Mouse (Mus musculus): ENCODE results near the gene Gm28043. TPM values are rescaled to one million over a fixed set of nuclear protein-coding genes. Genes with fewer than 3 reads are reported as not detected.
"Not testable (repeated sequence)": the region's sequence is repeated elsewhere in the genome, so short reads cannot be mapped to it uniquely, and the experiment has no call there.

The Gm28043 gene
- total RNA-seq, 4 experiments from 2014 or later, result 0.35 to 0.87 (median 0.59) TPM

DNA sequence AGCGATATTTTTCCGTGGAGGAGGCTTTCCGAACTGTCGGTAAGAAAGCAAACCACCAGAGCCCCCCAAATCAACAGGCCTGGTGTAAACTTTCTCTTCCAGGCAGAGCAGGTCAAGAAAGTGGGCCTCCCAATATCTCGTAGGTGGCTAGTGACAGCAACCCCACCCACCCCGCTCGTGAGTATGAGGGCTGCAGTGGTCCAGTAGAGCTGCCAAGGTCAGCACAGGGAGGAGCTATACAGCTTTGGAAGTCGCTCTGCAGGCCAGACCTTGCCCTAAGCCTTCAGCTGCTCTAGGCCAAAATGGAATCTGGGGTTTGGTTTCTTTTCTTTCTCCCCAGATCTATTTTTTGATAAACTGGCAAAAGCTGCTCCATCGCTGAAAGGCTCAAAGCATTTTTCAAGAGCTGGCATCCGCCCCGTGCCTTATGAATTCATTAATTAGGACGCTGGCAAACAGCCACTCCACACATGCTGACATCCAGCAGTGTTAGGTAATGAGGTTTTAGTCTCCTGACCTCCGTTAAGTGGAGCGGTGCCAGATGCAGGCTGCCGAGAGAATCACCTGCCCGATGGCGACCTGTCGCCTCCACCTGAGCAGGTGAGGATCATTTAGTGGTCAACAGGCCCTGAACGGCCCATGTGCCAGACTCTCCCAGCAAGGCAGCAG lies 96.5 kb downstream of the Gm28043 start:
- DNase-seq (ENCODE audit: low spot score in 2 of 2), result no peak

DNA sequence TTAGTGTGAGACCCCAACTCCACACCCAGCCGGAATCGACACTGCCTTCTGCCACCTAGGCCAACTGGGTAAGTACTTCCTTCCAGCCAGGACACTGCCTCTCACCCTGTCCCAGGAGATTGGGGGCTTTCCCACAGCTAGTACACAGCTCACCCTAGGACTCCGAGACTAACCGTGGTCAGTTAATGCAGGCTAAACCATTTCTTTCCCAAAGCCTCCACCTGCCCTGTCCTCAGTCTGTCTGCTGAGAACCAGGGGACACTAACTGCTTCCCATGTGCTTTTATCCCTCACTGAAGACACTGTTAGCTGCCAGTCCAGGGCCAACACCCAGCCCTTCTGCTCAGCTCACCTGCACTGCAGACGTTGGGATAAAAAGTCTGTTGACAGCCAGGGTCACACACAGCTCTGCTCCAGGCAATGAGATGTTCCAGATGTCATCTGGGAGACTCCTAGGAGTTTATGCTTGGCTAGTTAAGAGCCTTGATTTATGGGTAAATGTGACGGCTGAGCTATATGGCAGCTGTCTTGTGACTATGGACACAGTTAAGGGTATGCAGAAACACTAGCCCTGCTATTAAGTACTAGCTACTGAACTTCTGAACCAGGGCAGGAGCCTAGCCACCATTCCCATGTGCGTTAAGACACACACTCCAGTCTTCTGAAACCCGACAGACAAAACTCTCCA lies 97.2 kb downstream of the Gm28043 start:
- DNase-seq (ENCODE audit: low spot score in 2 of 2), result no peak

DNA sequence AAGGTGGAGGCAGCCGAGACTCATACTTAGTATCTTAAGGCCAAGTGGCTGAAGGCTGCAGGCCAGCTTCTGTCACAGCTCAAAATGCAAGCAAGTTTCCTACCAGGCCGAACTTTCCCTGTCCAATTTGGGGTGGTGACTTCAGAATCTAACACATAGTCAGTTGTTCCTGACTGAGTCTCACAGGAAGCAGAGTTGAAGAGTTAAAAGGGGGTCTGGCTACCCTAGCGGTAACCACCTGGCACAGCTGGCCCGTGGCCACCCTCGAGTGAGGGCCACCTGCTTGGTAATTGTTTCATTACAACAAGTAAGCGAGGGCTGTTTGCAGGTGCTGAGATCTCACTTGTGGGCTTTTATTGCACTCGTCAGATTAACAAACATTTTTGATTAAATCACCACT lies 97.9 kb downstream of the Gm28043 start:
- no peak for DNase-seq (ENCODE audit: low spot score in 2 of 2)

DNA sequence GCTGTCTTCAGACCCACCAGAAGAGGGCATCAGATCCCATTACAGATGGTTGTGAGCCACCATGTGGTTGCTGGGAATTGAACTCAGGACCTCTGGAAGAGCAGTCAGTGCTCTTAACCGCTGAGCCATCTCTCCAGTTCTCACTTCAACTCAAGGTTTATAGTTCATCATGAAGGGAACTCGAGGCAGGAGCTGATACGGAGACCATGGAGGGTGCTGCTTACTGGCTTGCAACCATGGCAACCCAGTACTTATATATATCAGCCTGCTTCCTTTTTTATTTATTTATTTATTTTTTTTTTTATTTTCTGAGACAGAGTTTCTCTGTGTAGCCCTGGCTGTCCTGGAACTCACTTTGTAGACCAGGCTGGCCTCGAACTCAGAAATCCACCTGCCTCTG lies 99.1 kb downstream of the Gm28043 start:
- DNase-seq (ENCODE audit: low spot score in 2 of 2), result not testable (repeated sequence)

DNA sequence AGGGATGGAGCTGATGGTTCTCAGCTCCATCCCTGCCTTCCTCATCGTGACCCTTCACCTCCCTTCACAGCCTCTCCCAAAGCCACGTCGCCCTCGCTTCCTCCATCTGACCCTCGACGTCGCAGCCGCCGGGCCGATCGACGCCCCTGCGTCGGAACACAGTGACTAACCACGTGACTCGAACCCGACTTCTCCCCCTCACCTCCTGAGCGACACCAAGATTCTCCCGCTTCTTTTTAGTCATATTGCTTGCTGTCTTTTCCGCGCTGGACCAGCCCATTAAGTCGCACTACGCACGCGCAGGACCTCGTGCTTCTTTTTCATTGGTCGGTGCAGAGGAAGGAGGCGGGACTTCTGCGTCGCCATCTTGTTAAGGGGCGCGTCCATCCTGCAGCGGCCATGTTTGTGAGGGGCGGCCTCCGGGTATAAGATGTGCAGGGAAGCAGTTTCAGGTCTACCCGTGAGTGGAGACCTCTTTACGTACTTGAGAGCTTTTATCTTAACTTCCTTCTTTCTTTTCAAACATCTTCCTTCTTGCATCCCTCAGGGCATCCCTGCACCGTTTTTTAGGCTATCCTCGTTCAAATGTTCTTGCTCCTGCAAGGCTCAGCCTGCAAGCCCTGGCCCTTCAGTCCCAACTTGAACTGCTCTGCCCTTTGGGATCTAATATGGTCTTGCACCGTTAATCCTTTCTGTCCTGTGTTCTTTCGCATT lies 102.2 kb downstream of the Gm28043 start, which contains the start of gene Ccdc167:
Ccdc167 (minus strand) TSS at position 313 of the 714 bp plus-strand sequence.
- DNase-seq (ENCODE audit: low spot score in 2 of 2), result peak; percentile 92 to 93

DNA sequence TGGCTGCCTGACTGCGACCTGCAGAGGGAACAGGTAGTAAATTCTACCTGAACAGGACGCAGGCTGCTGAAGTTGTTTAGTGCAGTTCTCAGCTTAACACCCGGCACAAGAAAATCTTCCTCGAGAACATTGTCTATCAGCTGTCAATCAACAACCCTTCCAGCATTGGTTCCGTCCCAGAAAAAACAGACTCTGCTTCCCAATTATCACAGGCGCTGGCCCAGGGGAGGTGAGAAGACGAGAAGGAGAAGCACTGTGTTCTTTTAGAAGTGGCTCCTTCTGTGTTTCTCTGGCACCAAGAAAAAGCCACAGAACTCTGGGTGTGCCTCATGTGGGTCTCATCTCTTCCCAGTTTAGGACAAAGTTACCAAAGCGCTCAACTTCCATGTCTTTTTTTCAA lies 104.0 kb downstream of the Gm28043 start:
- DNase-seq (ENCODE audit: low spot score in 2 of 2), result no peak

DNA sequence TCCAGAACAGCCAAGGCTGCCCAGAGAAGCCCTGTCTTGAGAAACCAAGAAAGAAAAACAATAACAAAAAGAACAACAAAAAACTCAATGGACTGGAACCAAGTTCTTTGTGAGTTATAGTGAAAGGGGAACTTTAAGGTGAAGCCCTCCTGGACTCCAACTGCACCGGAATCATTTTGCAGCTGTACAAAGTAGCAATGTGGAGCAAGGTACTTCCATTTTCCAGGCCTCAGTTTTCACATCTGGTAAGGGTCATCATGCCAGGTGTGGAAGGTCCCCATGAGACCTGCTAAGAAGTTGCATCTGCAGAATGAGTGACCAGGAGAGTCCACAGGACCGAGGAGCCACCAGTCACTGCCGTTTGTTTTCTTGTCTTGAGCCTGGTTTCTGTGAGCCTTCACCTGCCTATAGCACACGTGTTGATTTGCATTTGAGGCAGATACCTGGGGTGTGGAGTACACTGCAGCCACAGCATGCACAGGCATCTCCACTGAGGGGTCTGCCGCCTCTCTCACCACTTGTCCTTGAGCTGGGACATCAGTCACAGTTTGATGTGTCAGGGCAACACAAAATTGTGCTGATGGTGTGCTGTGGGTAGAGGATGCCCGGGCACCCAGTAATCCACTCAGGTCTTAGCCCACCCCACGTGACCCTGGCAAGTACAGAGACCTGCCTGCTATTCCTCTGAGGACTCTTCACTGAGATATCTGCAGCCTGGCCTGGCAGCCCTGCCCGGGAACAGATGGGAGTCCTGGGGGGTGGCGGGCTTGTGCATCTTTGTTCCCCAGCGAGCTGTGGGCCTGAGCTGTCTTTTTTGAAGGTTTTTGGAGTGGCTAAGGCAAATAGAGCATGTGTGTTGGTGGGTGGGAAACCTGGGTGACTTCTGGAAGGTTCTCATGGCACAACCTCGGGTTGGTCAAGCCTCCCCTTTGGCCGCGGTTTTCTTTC lies 105.2 kb downstream of the Gm28043 start:
- no peak for DNase-seq (ENCODE audit: low spot score in 2 of 2)

DNA sequence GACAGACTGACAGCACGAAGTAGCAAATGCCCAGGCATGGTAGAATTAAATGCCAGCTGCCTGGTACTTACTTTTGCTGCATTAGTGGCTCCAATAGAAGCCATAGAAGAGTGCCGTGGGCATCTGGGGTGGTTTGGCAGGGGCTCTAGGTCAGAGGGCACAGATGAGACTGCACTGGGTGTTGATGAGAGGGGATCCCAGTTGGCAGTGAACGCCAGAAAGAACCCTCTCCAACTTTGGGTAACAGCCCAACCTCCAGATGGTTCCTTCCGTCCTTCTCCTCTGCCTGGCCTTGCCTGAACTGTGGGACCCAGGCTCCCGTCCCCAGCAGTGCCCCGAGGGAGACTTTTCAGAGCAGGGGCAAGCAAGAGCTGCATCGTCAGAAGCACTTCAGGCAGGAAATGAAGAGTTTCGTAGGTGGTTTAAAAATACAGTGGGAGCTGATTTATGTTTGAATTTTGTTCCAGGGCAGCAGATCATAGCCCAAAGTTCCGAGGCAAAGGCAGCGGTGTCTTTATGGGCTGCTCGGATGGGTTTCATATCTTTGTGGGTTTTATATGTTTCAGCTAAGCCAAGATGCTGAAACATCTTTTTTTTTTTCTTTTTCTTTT lies 106.2 kb downstream of the Gm28043 start:
- no peak for DNase-seq (ENCODE audit: low spot score in 2 of 2)

DNA sequence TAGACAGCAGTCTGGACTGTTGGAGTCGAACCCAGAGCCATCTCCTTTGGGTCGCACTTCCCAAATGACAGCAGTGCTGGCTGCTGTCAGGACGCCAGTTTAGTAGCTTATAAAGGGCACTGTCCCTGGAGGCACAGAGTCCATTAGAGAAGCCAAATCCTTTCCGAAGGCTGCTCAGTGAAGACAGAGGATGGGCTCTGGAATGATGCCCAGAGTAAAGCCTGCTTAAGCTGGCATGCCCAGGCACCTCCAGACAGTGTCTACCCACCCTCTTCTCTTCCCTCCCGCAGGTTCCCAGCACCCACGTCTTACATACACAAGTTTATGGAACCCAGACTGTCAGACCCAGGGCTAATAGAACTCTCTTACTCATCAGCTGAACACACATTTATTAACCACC lies 109.9 kb downstream of the Gm28043 start:
- no peak for DNase-seq (ENCODE audit: low spot score in 2 of 2)

DNA sequence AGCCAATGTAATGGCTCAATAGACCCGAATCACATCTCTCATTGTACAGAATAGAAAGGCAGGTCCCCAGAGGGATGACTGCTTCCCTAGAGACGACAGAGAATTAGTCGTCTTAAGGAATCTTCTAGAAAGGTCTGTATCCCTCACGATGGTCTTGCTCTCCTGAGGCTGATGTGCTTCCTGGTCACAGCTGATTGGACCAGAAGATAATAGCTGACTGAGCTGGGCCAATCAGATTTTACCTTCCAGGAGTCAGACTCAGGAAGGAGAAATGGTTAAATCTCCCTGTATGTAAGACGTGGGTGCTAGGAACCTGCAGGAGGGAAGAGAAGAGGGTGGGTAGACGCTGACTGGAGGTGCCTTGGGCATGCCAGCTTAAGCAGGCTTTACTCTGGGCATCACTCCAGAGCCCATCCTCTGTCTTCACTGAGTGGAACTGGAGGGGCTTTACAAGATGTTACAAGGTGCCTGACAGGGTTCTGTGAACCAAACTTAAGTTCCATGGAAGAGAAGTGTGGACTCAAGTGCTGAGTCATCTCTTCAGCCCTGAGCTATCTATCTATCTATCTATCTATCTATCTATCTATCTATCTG lies 110.4 kb downstream of the Gm28043 start:
- no peak for DNase-seq (ENCODE audit: low spot score in 2 of 2)

DNA sequence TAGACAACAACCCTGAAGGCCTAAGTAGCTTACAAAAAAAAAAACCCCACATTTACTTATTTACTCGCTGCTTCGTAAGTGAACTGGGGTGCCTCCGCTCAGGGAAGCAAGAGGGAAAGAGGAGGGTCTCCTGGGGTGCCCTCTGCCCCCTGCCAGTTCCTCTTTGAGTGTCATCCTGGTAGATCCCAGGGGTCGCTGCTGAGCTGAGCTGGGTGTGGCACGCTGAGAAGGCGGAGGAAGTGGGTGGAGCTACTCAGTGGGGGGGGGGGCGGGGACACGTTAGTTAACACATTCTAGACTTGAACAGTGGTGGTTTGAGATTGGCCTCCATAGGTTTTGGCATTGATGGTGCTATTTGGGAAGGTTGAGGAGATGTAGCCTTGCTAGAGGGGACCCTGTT lies 113.4 kb downstream of the Gm28043 start:
- no peak for DNase-seq (ENCODE audit: low spot score in 2 of 2)

DNA sequence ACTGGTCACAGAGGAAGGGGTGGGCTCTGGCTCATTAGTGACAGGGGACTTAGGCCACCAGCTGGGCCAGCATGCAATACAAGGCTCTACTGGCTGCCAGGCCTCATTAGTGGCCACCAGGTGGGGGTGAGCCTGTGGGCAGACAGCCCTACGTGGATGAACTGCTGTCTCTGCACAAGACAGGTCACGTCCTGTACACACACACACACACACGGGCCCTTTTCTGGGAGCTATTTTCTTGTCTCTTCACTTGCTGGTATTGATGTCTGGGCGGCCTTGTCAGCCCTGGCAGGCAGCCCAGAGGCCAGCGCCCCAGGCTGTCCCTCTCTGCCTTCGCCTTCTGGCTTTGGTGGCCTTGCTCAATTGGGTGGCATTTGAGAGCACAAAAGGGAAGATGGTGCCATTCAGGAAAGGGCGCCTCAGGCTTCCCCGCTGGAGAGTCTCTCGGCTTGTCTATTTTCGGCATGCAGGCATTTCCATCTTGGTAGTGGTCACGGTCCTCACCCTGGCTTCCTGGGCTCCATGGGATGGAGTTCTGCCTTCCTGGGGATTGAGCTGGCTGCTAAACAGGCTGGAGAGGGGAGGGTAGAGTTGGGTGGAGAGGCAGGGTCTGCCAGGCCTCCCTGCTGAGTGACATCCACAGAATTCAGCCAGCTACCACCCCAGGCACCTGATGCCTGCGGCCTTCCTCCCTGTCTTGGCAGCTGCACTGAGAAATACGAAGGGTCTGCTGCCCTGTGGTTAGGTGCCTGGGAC lies 116.0 kb downstream of the Gm28043 start:
- DNase-seq (ENCODE audit: low spot score in 2 of 2), result no peak

DNA sequence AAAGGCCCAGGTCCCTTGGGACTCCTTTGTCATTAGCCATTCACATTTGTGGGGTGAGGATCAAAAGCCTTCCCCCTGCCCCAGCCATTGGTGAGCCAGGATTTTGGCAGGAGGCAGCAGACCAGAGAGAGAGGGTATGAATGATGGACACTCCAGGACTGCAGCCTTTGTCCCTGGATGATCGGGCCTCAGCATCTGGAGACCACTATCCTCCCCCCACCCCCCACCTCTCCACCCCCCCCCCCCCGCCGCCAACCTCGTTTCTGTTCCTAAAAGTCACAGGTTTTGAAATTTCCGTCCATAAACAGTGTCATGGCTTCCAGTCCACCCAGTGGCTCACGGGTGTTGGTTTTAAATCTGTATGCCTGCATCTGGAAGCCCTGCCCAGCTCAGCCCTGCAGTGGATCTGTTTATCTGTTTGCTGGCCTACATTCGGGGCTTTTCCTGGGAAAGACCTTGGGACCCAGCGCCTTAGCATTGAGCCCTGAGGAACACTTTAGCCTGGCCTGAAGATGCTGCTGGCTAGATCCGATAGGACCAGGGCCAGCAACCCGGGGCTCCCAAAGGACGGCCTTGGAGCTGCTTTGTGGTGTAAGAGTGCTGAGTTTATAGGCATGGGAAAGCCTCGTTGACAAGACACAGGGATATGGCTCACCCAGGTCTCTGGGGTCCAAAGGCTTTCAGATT lies 116.7 kb downstream of the Gm28043 start:
- no peak for DNase-seq (ENCODE audit: low spot score in 2 of 2)

DNA sequence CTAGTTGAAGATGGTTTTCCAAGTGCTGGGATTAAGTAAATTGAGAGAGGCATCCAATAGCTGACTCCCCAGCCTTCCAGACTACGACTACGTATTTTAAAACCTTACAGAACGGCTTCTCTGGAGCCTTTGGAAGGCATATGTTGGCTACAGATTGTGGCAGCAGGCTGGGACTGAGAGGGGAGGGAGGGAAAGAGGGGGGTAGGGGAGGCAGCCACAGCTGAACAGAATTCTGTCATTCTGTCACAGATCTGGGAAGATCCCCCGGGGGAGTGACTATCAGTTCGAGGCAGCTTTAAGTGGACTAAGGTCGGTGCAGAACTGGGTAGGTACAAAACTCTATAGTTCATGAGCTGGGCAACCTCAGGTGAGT lies 117.3 kb downstream of the Gm28043 start:
- no peak for DNase-seq (ENCODE audit: low spot score in 2 of 2)

DNA sequence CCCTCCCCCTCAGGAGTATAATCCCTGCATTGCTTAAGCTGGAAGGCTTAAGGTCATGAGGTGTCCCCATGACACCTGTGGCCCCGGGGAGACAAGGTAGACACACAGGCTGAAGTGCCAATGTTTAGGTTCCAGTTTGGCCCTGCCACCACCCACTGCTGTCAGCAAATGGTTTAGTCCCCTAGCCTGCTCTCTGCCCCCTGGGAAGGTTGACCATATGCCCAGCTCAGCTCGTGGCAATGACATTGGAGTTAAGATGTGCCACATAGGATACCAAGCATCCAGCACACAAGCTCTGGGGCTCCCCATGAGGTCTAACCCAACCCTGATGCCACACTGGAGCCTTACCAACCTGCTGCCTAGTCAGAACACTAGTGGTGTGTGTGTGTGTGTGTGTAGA lies 117.8 kb downstream of the Gm28043 start:
- DNase-seq (ENCODE audit: low spot score in 2 of 2), result no peak

DNA sequence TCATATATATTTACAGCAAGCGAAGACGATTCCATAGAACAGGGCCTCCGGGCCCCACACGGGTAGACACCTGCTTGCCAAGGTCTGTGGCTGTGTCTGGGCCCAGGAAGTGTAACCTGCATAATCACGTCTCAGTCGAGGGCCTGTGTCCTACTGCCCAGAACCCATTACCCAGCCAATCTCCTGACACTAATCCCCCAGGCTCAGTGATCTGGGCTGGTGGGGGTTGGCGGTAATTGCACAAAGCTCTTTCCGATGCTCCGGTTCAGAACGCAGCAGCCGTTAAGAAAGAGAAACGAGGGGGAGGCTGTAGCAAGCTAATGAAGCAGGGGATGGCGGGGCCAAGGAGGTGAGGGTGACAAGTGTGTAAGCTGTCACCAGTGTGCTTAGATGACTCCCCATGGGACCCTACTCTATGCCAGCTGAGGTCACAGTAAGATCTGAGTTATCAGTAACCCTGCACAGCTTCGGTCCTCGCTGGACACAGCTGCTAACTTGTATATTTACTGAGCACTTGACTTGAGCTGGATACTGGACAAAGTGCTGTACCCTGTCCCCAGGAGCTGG lies 121.9 kb downstream of the Gm28043 start:
- no peak for DNase-seq (ENCODE audit: low spot score in 2 of 2)

DNA sequence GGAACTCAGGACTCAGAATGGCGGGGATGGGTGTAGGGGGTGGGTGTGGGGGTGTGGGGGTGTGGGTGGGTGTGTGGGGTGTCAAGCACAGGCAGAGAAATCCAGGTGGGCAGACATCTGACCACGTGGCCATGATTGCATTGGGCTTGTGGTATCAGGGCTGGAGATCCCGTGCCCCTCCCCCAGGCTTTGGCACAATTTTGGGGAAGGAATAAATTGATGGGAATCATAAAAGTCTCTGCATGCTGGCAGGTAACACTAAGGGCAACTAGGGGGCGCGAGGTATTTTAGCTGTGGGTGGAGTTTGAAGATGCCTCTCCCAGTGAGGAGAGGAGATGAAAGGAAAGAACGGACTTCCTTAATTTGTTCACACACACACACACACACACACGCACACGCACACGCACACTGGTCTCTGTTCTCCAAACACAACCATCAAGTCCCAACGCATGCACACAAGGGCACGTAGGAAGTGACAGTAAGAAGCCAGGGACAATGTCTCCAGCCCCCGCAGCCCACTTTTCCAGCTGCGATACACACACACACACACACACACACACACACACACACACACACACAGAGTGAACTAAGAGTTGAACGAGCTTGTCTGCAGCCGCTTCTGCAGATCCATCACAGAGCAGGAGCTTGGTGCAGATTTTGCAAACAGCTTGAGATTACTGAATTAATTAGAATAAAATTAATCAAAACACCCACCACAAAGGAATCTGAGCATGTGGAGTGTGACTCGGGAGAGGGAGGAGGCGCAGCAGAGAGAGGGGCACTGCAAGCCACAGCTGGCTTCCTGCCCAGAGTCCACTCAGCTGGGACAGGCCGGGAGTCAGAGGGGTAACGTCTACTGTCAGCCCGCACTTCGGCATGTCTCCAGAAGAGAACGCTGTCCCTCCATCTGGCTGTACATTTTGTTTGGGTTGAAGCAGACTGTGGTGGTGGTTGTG lies 123.5 kb downstream of the Gm28043 start:
- DNase-seq (ENCODE audit: low spot score in 2 of 2), result no peak

DNA sequence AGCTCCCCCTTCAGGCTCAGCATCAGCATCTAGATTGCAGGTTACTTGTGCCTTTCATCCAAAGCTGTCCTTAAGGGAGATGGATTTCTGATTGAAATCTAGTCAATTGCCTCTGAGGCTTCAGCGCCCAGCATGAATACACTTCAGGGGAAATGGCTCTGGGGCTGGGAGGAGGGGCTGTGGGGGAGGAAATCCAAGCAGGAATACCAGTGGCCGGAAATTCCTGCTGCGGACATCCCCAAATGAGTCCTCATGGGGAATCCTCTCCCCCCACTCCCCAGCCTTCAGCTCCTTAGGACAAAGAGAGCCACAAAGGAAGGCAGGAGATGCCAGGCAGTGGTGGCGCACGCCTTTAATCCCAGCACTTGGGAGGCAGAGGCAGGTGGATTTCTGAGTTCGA lies 132.8 kb downstream of the Gm28043 start:
- no peak for DNase-seq (ENCODE audit: low spot score in 2 of 2)
